Mouse (Mus musculus): ENCODE results near the gene Klhl40.
A peak's percentile ranks its signal among the peaks of the same experiment; 100 is the strongest.

Gene Klhl40

DNA sequence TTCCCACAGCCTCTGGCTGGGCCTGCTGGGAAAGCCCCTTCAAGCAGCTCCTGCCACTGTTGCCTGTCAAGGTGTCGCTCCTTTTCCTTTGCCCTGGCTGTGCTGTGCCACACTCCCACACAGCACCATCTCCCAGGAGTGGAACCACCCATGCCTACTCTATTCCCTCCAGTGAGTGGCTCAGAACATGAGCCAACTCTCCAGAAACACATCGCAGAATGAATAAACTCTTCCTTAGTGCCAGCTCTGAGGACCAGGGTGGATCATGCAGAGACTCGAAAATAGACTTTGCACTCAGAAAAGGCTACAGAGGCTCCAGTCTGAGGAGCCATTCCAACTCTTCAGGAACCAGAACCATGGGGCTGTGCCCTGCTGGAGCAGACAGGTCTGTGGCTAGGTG, 48.9 kb downstream of the Klhl40 start:
- DNase-seq (ENCODE audit: low spot score) = no peak

- DNase-seq (ENCODE audit: low spot score) = no peak
Measured at GRCm38 (mm10) chr9:121828314-121828713, 50.9 kb downstream of the Klhl40 start.

DNA sequence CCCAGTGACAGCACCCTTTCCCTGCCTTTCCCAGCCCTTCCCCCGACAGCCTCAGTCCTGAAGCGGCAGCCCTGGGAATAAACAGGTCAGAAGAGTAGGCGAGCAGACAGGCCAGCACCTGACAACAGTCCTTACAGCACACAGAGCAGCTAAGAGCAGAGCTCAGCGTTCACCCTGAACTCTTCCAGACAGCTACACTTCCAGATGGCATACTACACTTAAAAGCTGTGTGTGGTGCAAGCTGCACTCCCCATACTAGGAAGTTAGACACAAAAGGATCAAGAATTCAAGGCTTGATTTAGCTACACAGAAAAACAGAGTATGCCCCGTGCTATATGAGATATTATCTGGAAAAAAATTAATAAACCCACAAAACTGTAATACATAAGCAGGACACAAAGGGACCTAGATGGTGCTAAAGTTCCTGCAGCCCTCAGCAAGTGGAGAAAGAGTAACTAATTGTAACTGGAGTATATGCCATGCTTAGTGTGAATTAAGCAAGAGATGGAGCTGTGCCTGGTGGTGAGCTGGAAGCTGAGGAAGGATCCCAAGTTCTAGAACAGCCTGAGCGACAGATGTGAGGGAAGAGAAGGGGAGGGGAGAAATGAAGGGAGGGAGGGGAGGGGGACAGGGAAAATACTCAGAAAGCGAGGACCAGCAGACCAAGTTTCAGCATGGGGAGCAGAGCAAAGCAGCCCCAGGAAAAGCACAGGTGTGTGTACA, 52.0 kb downstream of the Klhl40 start:
- DNase-seq (ENCODE audit: low spot score) = no peak

DNA sequence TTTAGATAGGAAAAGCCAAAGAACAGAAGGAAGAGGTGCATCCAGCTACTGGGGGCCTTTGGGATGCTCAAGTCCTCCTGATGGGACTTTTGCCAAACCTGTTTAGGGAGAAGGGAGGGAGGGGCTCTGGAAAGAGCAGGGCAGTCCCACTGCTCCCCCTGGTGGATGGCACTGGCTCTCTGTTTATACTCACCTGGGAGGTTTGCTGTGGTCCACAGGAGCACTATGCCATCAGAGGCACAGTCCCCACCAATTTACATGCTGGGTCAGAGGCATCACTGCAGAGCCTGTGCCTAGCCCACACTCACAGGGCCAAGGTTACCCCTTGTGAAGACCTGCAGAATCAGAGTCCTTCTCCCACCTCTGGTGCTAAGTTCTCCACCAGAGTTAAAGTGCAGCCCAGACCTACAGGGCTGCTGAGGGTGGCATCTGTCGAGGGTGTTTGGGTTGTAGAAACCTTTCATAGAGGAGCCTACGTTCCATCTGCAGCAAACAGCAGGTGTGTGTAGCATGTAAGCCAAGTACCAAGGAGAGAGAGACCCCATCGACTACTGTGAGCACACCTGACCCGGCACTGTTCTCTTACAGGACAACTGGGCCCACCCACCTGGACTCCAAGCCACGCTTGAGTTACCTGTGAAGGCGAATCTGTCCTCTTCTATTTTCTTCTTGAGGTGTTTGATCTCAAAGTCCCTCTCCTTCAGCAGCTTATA, 53.0 kb downstream of the Klhl40 start:
- peak; percentile 18 for DNase-seq (ENCODE audit: low spot score)

DNA sequence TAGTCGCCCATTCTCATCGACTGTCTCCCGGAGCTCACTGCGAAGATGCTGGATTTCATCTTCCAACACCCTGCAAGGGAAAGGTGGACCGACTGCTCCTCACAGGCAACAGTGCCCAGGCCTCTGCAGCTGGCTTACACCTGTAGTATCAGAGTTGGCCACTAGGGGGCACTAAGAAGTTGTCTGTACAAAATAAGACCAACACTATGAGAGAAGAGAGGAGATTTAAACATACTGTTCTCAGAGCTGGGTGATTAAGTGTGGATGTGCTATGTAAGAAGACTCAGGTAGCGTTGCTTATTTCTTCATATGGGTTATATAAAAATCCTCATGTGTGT, 53.5 kb downstream of the Klhl40 start:
- peak; percentile 68 for DNase-seq (ENCODE audit: low spot score)

Data from c-Kit-positive CD71-positive TER-119-positive erythroid progenitor cells, embryonic 14.5 days (primary cell).